Mouse (Mus musculus): Measurements from ENCODE around the gene Kndc1. TPM values are rescaled to one million over a fixed set of nuclear protein-coding genes. Genes with fewer than 3 reads are reported as not detected.

Gene Kndc1
- total RNA-seq, 2 experiments from 2014 or later = not detected

- intact Hi-C loops (cut with DNase I) = no loop called here
These were observed 7.5 kb downstream of the Kndc1 start for GRCm38 (mm10) chr7:139901981-139902380.

DNA sequence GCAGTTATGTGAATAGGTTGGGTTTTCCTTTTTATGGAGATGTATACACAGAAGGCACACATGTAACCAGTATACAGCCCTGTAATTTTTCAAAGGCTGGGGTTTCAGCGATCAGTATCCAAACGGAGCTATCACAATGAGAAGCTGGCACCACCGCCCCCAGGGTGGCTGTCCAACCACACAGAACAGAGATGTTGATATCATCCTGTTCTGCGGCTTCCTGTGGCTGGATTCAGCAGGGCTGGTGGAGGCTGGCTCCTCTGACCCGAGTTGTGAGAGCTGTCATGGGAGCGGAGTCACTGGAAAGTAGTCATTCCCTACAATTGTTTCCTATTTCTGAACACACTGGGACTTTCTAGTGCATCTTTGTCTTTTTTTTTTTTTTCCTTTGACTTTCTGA lies 10.8 kb downstream of the Kndc1 start:
- intact Hi-C loops (cut with DNase I) = loop anchor here (1.0 kb wide), 2 partner anchors 89 to 158 kb away; no protein-coding TSS in a partner anchor
- DNase-seq = no peak

More at GRCm38 (mm10) chr7:139901981-139902380, 7.5 kb downstream of the Kndc1 start:
- no peak for DNase-seq

GRCm38 (mm10) chr7:139905661-139906060 lies 11.2 kb downstream of the Kndc1 start:
- intact Hi-C loops (cut with DNase I) = loop anchor here (1.0 kb wide), 2 partner anchors 89 to 158 kb away; no protein-coding TSS in a partner anchor
- DNase-seq = peak; percentile 16

GRCm38 (mm10) chr7:139908176-139908575 lies 13.7 kb downstream of the Kndc1 start:
- intact Hi-C loops (cut with DNase I) = no loop called here
- no peak for DNase-seq

- intact Hi-C loops (cut with DNase I) = no loop called here
- no peak for DNase-seq
These were observed 15.0 kb downstream of the Kndc1 start for GRCm38 (mm10) chr7:139909469-139909868.

DNA sequence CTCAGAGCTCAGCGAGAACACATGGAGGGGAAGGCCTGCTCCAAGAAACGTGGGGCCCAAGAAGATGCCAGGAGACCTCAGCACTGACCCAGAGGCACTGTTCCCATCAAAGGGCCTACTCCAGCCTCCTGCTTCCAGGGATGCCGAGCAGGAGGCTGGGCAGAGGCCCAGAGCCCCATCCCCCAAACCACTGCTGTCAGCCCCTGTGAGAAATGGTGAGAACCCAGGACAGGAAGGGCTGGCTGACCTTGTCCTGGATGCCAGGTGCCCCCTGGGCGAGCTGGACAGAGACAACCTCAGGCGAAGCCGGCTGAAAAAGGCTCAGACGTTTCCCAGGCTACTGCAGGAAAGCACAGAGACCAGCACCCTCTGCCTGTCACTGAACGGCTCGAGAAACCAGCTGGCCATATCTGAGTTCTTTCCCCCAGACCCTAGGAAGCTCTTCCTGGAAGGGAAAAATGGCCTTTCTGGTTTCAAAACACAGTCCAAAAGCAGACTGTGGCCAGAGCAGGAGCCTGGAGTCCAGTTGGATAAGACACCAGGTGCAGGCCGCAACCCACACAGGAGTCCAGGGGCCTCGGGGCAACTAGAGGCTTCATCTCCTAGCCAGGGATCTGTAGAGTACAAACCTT lies 15.8 kb downstream of the Kndc1 start:
- intact Hi-C loops (cut with DNase I) = no loop called here
- no peak for DNase-seq

GRCm38 (mm10) chr7:139914141-139915047 lies 19.9 kb downstream of the Kndc1 start:
- DNase-seq = no peak
- intact Hi-C loops (cut with DNase I) = no loop called here

DNA sequence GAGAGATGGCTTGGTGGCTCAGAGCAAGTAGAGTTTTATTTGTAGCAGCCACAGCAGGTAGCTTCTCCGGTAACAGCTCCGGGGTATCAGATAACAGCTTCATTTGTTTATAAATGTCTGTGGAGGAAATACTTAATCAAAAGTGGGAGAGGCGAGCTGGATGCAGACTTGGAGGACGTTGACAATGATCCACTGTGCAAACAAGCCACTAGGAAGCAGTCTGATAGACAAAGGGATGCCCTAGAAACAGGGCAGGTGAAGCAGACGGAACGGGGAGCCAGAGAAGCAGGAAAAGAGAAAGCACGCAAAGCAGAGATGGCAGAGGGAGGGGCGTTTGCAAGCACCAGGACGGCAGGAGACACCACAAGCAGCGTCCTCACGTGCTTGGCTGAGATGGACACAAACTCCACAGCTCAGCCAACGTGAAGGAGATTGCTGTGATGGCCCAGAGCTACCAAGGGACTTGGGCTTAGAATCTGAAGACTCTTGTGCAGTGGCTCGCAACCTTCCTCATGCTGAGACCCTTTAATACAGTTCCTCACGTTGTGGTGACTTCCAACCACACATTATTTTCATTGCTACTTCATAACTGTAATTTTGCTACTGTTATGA lies 21.3 kb downstream of the Kndc1 start:
- intact Hi-C loops (cut with DNase I) = no loop called here

GRCm38 (mm10) chr7:139916345-139916744 lies 21.8 kb downstream of the Kndc1 start:
- DNase-seq = no peak
- intact Hi-C loops (cut with DNase I) = no loop called here

More for the DNA sequence above, 21.3 kb downstream of the Kndc1 start:
- no peak for DNase-seq

GRCm38 (mm10) chr7:139918262-139918661 lies 23.8 kb downstream of the Kndc1 start:
- intact Hi-C loops (cut with DNase I) = no loop called here

DNA sequence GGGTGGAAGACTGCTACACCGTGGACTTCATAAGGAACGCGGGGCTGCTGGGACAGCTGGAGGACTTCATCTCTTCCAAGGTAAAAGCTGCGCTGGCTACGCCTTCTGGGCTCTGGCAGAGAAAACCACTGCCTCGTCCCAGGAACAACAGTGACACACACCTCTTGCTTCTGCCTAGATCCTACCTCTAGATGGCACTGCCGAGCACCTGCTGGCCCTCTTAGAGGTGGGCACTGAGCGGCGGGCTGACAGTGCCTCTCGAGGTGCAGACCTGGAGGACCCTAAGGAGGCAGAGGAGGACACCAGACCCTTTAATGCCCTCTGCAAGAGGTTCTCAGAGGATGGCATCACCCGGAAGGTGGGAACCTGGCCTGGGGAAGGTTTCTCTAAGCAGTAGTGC lies 36.2 kb downstream of the Kndc1 start:
- DNase-seq = peak; percentile 13 to 25
- intact Hi-C loops (cut with DNase I) = no loop called here

More at GRCm38 (mm10) chr7:139918262-139918661, 23.8 kb downstream of the Kndc1 start:
- DNase-seq = no peak

DNA sequence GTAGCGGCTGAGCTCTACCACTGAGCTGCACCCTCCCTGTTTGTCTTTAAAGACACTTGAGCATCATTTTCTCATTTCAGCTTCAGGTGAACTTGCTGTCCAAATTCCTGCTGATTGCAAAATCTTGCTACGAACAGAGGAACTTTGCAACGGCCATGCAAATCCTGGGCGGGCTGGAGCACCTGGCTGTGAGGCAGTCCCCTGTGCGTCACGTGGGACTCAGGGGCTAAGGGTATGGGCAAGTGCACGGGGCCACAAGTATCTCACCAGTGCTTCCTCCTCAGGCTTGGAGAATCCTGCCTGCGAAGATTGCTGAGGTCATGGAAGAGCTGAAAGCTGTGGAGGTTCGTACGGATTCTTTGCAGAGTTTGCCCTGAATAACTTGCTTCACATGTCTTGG lies 42.2 kb downstream of the Kndc1 start:
- DNase-seq = no peak
- intact Hi-C loops (cut with DNase I) = no loop called here

- no peak for DNase-seq
- intact Hi-C loops (cut with DNase I) = no loop called here
These were observed 42.6 kb downstream of the Kndc1 start for GRCm38 (mm10) chr7:139937138-139937537.

- intact Hi-C loops (cut with DNase I) = no loop called here
These were observed 43.3 kb downstream of the Kndc1 start for GRCm38 (mm10) chr7:139937810-139938209.

GRCm38 (mm10) chr7:139940476-139941209 lies 46.1 kb downstream of the Kndc1 start:
- intact Hi-C loops (cut with DNase I) = no loop called here

More at GRCm38 (mm10) chr7:139937810-139938209, 43.3 kb downstream of the Kndc1 start:
- no peak for DNase-seq

GRCm38 (mm10) chr7:139943674-139944281 lies 49.3 kb downstream of the Kndc1 start, which contains the start of gene Utf1:
Gene Utf1, plus strand, starts transcription at chr7:139943789.
- intact Hi-C loops (cut with DNase I) = no loop called here
- DNase-seq = peak; percentile 26 to 33

More at GRCm38 (mm10) chr7:139940476-139941209, 46.1 kb downstream of the Kndc1 start:
- DNase-seq = no peak

- intact Hi-C loops (cut with DNase I) = no loop called here
- DNase-seq = no peak
These were observed 50.1 kb downstream of the Kndc1 start for GRCm38 (mm10) chr7:139944291-139945240.

GRCm38 (mm10) chr7:139945516-139945915 lies 51.0 kb downstream of the Kndc1 start:
- intact Hi-C loops (cut with DNase I) = no loop called here
- no peak for DNase-seq

- DNase-seq = no peak
- intact Hi-C loops (cut with DNase I) = no loop called here
These were observed 51.5 kb downstream of the Kndc1 start for GRCm38 (mm10) chr7:139946032-139946431.

Measured in heart, postnatal 36 days (tissue).